Mouse (Mus musculus) erythroblast, embryonic 14.5 days (primary cell): ENCODE measurements around the gene Bcs1l.

Experiments
- GATA1 ChIP-seq: IDR thresholded peaks from 2 replicates; pipeline ENCODE4 v1.6.1; 2012; ENCODE audit warnings: low read length, inconsistent platforms, mixed read lengths
- TAL1 ChIP-seq: IDR thresholded peaks from 3 replicates; pipeline ENCODE4 v1.6.1; 2012; ENCODE audit warnings: low read length, inconsistent platforms, mixed read lengths

DNA sequence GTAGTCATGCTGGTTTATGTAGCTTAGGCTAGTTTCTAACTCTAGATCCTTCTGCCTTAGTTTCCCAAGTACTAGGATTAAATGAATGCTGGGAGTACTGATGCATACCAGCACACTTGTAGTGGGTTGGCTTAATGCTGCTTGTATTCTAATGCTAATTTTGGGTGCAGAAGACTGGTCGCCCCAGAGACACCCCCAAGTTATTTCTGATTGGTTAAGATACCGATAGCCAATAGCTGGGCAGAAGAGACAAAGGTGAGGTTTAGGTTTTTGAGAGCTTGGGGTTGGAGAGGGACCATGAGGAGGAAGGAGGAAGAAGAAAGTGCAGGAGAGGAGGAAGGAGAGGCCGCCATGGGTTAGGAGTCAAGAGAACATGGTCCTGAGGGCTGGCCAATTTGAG lies 5.5 kb upstream of the Bcs1l start:
- TF ChIP-seq GATA1 (no peak), TAL1 (no peak)
